Mouse (Mus musculus) hematopoietic stem cell, adult 5-6 weeks (primary cell): ENCODE data around the gene Elmo1. TPM values are rescaled to one million over a fixed set of nuclear protein-coding genes. Genes with fewer than 3 reads are reported as not detected.

Experiments used
- ATAC-seq, 2 experiments: fragments of 125-278 bp in 1 of 2; replicated peaks in 1 of 2; 2 replicates each; pipeline ENCODE4 v1.8.0; 2016 to 2017; ENCODE audit warnings: inconsistent platforms in 2 of 2, mild to moderate bottlenecking in 2 of 2, moderate number of reproducible peaks in 2 of 2, low read depth in 1 of 2, moderate TSS enrichment in 1 of 2; ENCODE audit not compliant: low FRiP score in 2 of 2, poor library complexity in 2 of 2, severe bottlenecking in 2 of 2, insufficient read depth in 1 of 2, low TSS enrichment in 1 of 2
- total RNA-seq: library from RNA; stranded (forward); fragments of 172-1452, 232-1000 nt; gene quantifications from 2 replicates; pipeline ENCODE4 v1.2.3, GENCODE M21; 2017

The Elmo1 gene
- total RNA-seq, 1 experiment from 2014 or later = 91.4 TPM

DNA sequence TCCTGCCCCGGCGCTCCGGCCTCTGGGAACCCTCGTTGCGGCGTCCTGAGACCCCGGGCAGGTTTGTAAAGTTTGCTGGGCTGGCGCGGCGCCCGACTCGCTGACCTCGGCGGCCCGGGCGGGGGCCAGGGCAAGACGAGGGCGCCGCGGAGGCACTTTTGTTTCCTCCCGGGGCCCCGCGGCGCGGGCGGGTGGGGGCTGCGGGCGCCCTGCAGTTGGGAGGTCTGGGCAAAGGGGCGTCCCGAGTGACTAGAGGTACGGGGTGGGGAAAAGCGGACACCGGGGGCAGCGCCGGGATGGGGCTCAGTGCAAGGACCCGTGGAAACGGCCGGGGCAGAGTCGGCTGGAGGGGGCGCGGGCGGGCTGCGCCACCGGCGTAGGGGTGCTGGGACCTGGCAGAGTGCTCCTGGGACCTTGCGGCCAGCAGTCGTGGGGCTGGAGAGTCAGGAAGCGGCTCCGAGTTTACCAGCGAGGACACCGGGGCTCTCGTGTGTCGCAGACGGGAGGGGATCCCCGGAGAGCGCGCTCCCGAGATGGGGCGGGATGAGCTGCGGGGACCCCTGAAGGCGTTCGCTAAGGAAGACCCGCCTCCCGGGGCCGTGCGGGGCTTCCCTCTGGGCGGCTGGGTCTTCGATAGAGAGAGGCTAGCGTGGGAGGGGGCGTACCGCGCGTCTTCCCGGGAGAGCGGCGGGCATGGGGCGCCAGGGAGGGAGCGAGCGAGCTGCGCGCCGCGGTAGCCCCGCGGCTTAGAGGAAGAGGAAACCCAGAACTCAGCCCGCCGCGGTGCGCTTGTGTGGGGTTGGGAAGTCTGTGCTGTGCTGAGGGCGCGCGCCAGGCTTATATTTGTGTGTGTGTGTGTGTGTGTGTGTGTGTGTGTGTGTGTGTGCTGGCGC lies 561 bp downstream of the Elmo1 start:
- ATAC-seq = peak; percentile 45 to 47

DNA sequence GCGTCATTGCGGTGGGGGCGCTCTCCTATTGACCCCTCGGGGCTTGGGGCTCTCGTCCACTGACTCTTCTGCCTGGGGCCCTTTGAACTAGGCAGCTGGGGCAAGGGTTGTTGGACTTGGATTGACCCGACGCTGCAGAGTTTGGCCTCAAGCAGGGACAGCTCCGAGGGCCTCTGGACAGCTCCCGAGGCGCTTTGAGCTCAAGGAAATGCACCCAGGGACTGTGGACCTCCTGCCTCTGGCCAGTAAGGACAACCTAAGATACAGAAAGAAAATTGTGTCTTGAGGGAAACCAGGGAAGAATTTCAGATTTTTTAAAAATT lies 1.2 kb downstream of the Elmo1 start:
- no peak for ATAC-seq

DNA sequence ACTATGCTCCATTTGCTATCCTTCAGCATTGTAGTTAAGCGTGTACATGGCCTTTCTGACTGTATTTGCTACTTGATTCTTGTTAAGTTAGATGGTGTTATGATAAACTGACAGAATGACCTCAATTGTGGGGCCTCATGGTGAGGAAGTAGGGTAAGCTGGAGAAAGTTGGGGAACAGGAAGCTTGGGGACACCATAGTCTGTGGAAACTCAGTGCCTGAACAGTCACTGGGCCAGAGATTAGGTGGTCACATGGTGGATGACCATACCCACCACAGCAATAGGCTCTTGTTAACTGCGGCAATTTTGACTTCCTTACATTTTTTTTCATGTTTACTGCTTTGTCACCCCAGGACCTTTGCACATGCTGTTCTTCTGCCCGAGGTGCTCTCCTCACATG lies 1.9 kb downstream of the Elmo1 start:
- peak in 1 of 2 experiments; percentile 49; a peak in 1 of 4 replicates for ATAC-seq

DNA sequence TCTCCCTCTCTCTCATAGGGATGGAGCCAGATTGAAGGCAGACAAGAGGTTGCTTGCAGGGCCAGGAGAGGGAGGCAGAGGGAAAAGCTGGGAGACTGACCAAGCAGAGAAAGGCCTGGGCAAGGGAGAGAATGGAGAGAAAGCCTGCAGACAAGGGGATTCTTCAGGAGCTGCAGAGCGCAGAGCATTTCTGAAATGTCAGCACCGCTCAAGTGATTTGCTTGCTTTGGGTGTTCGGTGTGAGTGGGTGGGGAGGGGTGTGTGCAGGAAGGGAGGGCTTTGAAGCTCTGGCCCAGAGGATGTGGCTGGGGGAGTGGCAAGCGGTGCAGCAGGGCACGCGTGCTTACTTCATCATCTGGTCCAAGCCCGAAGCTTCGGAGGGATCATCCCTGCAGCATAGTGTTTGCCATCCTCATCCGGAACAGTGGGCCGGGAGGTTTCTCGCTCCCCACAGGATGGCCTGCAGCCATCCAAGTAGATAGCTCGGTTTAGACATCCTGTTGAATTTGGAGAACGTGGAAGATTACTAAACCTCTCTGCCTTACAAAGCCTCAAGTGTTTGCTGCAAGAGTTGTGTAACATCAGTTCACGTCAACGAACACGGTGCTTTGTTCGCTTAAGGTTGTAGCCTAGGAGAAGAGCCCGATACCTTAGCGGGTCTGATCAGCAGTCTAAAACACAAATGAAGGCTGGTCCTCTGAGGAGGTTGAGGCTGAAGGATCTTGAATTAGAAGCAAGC lies 3.1 kb downstream of the Elmo1 start:
- ATAC-seq = peak; percentile 65

DNA sequence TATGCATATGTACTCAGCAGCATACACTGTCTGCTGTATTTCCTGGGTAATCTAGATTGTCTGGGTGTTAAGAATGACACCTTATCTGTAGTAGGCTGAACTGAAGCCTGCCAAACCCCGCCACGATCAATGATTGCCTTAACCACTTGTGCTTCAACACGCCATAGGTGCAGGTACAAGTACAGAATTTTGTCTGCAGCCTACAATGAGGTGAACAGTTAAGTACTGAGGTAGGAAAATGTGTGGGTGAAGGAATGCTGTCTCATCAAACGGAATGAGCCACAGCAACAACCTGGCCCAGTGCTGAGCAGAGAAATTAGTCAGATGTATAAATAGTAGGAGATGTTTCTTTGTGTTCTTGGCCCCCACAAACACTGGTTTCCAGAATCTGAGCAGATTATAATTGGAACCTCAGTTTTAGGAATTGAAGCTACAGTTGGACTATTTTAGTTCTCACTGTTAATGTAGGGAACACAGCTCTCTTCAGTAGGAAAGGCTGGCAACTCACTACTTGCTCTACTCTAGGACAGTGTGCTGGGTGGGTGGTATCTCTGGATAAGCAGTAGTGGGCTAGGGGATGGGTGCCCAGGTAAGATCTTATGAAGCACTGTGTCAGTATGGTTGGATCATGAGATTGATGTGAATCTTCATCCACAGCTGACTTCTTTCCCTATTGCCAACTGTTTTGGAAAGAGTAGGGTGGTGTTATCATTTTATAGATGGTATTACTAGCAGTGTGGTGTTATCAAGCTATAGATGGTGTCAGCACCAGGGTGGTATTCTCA lies 4.7 kb downstream of the Elmo1 start:
- no peak for ATAC-seq

DNA sequence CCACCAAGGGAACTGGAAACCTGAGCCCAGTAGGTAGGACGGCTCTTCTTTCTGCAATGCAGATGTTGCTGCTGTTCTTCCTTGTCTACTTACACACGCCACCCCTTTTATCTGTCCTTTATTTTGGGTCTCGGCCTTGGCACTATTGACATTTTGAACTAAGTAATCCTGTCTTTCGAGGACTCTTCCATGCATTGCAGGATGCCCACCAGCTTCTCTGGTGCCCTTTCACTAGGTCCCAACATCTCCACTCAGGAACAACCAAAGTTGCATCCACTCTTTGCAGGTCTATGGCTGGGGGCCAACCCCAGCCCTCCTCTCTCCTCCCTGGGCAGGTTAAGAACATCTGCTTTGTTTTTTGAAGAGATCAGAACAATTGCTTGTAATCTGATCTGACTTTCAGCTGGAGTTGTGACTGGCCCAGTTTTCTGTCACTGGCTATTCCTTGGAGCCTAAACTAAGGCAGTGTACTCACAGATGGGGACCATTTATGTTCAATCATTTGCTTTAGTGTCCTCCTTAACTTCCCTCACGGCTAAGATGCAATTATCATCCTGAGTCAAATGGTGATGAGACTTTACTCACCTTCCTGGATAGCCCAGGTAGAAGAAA lies 6.7 kb downstream of the Elmo1 start:
- no peak for ATAC-seq

DNA sequence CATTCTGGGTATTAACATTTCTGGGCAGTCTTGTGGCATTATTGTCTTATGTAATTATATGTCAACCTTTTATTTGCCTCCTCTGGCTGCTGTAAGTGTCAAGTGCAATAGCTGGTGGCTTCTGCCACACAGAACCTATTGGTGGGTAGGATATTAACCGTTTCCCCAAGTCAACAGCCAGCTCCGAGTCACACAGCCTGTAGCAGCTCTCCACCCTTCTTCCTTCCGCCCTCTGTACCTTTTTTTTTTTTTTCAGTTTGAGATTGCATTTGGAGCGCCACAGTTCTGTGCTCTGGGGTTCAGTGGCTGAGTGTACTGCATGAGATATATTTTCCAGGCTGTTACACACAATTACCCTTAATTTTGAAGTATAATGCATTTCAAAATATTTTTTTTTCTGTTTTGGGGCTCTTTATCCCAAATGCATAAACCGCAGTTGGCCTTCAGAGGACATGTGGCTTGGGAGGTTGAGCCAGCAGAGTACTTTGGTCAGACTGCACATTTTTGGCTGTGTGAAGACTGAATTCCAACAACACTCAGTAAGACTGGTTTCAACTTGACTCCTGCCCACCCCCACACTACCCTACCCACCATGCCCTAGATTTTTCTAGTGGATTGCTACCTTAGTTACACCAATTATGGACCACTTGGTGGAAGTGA lies 7.7 kb downstream of the Elmo1 start:
- ATAC-seq = peak; percentile 52 to 61

DNA sequence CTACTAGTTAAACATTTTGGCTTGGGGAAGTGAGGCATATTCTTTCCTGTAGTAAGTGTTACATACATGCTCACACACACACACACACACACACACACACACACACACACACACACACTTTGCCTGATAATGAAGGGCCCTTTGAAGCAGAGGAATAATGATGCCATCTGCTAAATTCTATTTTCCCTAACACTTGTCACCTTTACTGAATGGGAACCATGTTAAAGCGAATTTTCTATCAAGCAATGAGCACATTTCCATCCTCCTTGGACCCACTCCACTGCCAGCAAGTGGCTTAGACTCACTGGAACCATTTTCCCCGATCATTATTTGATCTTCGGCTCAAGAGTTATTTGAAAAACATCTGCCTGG lies 8.2 kb downstream of the Elmo1 start:
- ATAC-seq = no peak

DNA sequence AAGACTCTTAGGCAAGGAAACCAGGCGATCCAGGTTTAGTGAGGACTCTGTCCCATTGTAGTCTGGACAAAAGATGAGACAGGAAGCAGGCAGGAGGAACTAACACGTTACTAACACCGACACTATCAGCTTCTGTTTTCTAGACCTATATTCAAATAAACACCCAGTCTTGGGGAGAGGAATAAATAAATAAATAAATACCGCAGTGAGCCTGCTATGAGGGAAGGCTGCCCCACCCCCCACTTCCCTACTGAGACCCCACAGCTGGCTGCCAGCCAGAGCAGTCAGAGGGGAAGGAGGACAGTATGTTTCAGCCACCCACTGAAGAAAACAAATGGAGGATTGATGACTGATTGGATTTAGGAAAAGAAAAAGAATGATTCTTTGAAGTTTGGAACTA lies 9.2 kb downstream of the Elmo1 start:
- no peak for ATAC-seq

DNA sequence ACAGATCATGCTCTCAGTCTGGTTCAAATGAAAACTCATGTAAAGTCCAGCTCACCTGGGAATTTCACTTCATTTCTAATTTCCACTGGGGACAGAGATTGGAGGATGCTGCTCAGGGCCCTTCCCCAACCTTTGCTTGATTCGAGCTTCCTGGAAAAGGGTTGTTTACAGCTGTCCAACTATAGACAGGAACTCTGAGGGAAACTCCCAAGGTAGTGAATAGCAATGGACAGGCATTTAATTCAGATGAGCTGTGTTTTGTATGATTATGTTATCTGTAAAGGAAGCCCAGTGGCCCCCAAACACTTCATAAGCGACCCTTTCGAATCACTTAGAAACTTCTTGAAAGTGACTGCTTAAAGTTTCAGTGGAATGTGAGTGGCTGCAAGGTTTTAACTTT lies 10.0 kb downstream of the Elmo1 start:
- ATAC-seq = no peak

DNA sequence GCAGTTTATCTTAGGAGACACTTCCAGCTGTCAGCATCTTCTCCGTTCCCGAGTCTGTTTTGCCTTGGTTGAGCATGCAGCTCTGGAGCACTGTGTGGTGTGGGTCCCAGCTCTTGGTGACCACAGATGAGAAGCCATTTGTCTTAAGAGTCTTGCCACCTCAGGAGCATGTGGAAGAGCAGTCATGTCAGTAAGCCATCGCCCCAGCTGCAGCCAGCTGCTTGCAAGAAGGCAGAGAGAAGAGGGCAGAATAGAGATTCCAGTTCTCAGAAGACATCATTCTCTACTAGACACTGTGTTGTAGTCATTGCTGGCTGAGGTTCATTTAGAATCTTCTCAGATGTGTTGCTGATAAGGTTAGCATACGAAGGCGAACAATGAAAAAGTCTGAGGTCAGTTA lies 11.3 kb downstream of the Elmo1 start:
- ATAC-seq = no peak

DNA sequence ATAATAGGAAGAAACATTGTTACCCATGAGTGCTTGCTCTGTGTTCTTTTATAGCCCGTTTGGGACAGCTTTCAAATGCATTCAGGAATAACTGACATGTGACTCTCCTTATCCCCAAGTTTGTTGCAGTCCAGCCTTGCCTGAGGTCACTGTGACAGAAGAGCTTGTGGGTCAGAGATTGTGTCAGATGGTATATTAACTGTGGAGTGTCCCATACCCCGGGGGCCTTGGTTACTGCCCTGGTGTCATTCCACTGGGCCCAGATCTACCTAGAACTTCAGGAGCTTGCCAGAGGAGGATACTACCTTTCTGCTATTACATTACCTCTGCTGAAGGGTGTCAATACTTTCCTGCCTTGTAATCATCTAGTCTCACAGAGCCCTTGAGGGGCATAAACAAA lies 14.4 kb downstream of the Elmo1 start:
- no peak for ATAC-seq

DNA sequence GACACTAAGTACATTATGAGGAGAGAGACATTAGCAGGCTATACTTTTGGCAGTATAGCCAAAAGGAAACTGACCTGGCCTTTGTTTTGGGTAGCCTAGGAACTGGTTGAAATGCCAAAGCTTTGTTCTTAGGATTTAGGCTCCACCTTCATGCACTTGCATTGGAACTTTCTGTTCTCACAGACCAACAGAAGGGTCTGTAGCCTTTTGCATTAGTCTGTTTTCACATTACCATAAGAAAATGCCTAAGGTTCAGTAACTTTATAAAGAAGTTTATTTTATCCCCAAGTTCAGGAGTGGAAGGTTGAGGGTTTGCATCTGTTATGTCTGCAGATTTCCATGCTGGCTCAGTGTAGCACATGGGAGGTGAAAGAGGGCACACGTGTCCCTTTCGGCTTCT lies 15.6 kb downstream of the Elmo1 start:
- ATAC-seq = no peak

DNA sequence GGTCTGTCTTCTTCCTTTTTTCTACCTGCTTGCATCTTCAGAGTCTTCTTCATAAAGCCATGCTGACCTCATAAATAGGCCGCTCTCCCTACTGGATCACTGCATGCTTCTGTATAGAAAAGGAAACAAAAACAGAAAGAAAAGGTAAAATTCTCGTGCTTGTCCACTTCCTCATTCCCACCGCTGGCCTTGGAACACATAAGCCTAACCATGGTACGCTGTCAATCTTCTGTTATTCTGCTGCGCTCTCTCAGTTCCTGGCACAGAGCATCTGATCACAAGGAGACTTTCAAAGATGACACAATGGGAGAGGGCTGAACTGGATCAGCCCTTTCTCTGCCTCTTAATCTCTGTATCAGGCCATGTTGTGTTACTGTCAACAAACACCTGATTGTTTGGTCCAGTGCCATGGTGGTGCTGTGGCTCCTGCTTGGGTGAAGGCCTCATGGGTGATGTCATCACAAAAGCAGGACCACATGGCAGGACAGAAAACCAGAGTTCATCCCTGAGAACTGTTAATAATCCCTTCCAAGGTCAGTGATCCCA lies 17.6 kb downstream of the Elmo1 start:
- ATAC-seq = peak; percentile 57 to 71

DNA sequence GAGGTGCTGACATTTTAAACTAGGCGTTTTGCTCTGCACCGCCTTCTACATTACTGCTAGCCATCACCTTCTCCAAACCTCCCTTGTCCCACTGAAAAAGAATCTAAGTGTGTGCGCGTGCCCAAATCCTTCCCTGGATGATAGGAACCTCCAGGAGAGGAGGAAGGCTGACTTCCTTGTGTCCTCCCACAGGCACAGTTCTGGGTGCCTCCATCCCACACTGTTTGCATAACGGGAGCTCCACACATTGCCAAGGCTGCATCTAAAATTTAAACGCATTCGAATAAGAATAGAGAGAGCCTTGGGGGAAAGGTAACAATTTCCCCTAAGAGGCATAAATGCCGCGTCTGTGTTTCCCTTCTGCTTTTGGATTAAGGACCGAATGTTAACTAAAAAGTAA lies 18.6 kb downstream of the Elmo1 start:
- no peak for ATAC-seq

DNA sequence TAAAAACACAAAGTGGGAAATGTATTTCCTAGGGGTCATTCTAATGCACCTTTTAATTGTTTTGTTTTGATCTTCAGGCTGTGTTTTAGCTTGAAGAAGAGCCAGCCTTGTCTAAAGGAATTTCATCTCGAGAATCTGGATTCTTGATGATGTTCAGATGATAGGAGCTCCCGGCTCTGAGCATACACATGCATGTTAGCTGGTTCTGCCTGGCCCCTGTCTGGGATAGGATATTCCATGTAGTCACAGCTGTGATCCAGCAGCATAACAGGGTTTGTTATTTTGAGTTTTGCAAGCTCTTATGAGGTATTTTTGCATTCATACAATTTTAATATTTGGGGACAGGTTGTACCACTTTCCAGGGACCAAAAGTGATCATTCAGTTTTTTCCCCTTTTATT lies 19.1 kb downstream of the Elmo1 start:
- no peak for ATAC-seq
